In genomic region chr2:71719387-71720034, GRCm38 (mm10) we compare ENCODE assay signal across 11 mouse cellular contexts. TPM values are rescaled to one million over a fixed set of nuclear protein-coding genes. Genes with fewer than 3 reads are reported as not detected.
A peak's percentile ranks its signal among the peaks of the same experiment; 100 is the strongest.
DNase-seq lines count a peak whose midpoint lies in the region; ATAC-seq and TF ChIP-seq lines count a peak whose summit lies in the region.
"Had no signal": no experiment of that assay in that cellular context is flagged by ENCODE, and none has a peak within 500 bp of the region (broad histone marks: within the 10 kb centered on the region; RNA-seq: fewer than 3 reads in every experiment).

No protein-coding gene starts in this region.

- peak; percentile 18 for DNase-seq in gastrocnemius, adult 2 months
- no peak for DNase-seq in gastrocnemius, postnatal 36 days
- DNase-seq in liver, adult 2 months (ENCODE audit: extremely low read depth, low read depth, low spot score): peak; percentile 91
- no peak for DNase-seq in liver, postnatal 0 days
- peak; percentile 17 to 31 for DNase-seq in heart, postnatal 14 days
- DNase-seq in lung, postnatal 4 days: no peak
- DNase-seq in natural killer cell, adult 2 months (ENCODE audit: low spot score in 2 of 2): no peak
- DNase-seq: adrenal gland, postnatal 25 days had no signal

- TF ChIP-seq POLR2A in liver, adult 2 months (IDR thresholded peaks at IDR 0.05; ENCODE audit: extremely low read depth, insufficient read depth, low read length): no peak

- no peak for ATAC-seq in liver, postnatal 0 days
- ATAC-seq in stomach, embryonic 14.5 days (ENCODE audit: insufficient number of reproducible peaks, insufficient read depth, low FRiP score, low read depth): 0 out of 2 replicates have a peak, but pooled peaks have one; percentile 28

- no peaks in the 10 kb centered on the region for H3K27me3 ChIP-seq in liver, adult 2 months (ENCODE audit: control insufficient read depth, insufficient read depth, low read length)
- no peaks in the 10 kb centered on the region for H3K27me3 ChIP-seq in liver, postnatal 0 days (ENCODE audit: insufficient read depth, low read length)
- H3K27me3 ChIP-seq in stomach, embryonic 14.5 days (ENCODE audit: control insufficient read depth, insufficient read depth, low read length): no peaks in the 10 kb centered on the region
- H3K27me3 ChIP-seq: embryonic facial prominence, embryonic 12.5 days; neural tube, embryonic 12.5 days had no signal

- H3K9ac ChIP-seq in liver, adult 2 months (ENCODE audit: low read depth, low read length): no peak overlapping the region
- H3K9ac ChIP-seq in liver, postnatal 0 days (replicated peaks): no peak overlapping the region
- no peak overlapping the region for H3K9ac ChIP-seq in stomach, embryonic 14.5 days (replicated peaks; ENCODE audit: low read depth, low read length)
- H3K9ac ChIP-seq: embryonic facial prominence, embryonic 12.5 days; neural tube, embryonic 12.5 days had no signal

- no peak overlapping the region for H3K27ac ChIP-seq in gastrocnemius, adult 2 months
- H3K27ac ChIP-seq in liver, adult 2 months (replicated peaks; ENCODE audit: insufficient read depth, low read depth, low read length): no peak overlapping the region
- H3K27ac ChIP-seq in liver, postnatal 0 days (ENCODE audit: low read depth): no peak overlapping the region
- no peak overlapping the region; the same call in 1 of the 2 replicates for H3K27ac ChIP-seq in stomach, embryonic 14.5 days (ENCODE audit: low read length)
- H3K27ac ChIP-seq: embryonic facial prominence, embryonic 12.5 days; neural tube, embryonic 12.5 days had no signal

- 42% methylated on average over 5 of the region's 5 CpGs for WGBS in liver, adult 2 months
- 64% methylated on average over 5 of the region's 5 CpGs for WGBS in liver, postnatal 0 days (ENCODE audit: insufficient replicate concordance)
- WGBS in stomach, embryonic 14.5 days: 58% methylated on average over 5 of the region's 5 CpGs

- no peaks in the 10 kb centered on the region for H3K79me2 ChIP-seq in liver, adult 2 months (ENCODE audit: control insufficient read depth, insufficient read depth, low read length)

- H3K4me1 ChIP-seq in liver, adult 2 months (ENCODE audit: control insufficient read depth, insufficient read depth, low read length): 0 out of 2 replicates have a peak, but pooled peaks cover 3% of the 10 kb centered on the region
- H3K4me1 ChIP-seq in liver, postnatal 0 days (ENCODE audit: insufficient read depth): no peaks in the 10 kb centered on the region
- 0 out of 2 replicates have a peak, but pooled peaks cover 4% of the 10 kb centered on the region for H3K4me1 ChIP-seq in stomach, embryonic 14.5 days (ENCODE audit: control insufficient read depth, insufficient read depth, low read length)

- H3K9me3 ChIP-seq in liver, postnatal 0 days (ENCODE audit: low read length): no peaks in the 10 kb centered on the region
- no peaks in the 10 kb centered on the region for H3K9me3 ChIP-seq in stomach, embryonic 14.5 days (ENCODE audit: control insufficient read depth, low read depth, low read length)
- H3K9me3 ChIP-seq: embryonic facial prominence, embryonic 12.5 days; neural tube, embryonic 12.5 days had no signal

- no peaks in the 10 kb centered on the region for H3K36me3 ChIP-seq in liver, adult 2 months (ENCODE audit: control insufficient read depth, insufficient read depth, low read length)
- H3K36me3 ChIP-seq in liver, postnatal 0 days (replicated peaks; ENCODE audit: insufficient read depth, low read length): no peaks in the 10 kb centered on the region
- H3K36me3 ChIP-seq in stomach, embryonic 14.5 days (ENCODE audit: control insufficient read depth, insufficient read depth, low read length): no peaks in the 10 kb centered on the region
- H3K36me3 ChIP-seq: embryonic facial prominence, embryonic 12.5 days; neural tube, embryonic 12.5 days had no signal

- intact Hi-C loops in gastrocnemius, adult 2 months (cut with DNase I): no loop called here
- intact Hi-C loops in gastrocnemius, postnatal 36 days (cut with DNase I): no loop called here
- intact Hi-C loops in heart, postnatal 14 days (cut with DNase I): loop anchor here (5.0 kb wide), 1 partner anchor 122 kb away; no protein-coding TSS in a partner anchor

- no peak for TF ChIP-seq CTCF in gastrocnemius, adult 2 months (IDR thresholded peaks at IDR 0.05)
- no peak for TF ChIP-seq CTCF in liver, adult 2 months (IDR thresholded peaks at IDR 0.05; ENCODE audit: low read depth, low read length)
- no peak for TF ChIP-seq CTCF in liver, postnatal 0 days (IDR thresholded peaks at IDR 0.05; ENCODE audit: low read depth)

- no peak for TF ChIP-seq EP300 in liver, postnatal 0 days (IDR thresholded peaks at IDR 0.05; ENCODE audit: low read depth)

- no peak overlapping the region for H3K4me3 ChIP-seq in gastrocnemius, adult 2 months
- H3K4me3 ChIP-seq in liver, adult 2 months (ENCODE audit: insufficient read depth, low read depth, low read length): no peak overlapping the region
- no peak overlapping the region for H3K4me3 ChIP-seq in liver, postnatal 0 days (ENCODE audit: low read depth, low read length)
- no peak overlapping the region for H3K4me3 ChIP-seq in stomach, embryonic 14.5 days (ENCODE audit: low read depth, low read length)
- H3K4me3 ChIP-seq: embryonic facial prominence, embryonic 12.5 days; neural tube, embryonic 12.5 days had no signal

- no peak overlapping the region for H3K4me2 ChIP-seq in liver, postnatal 0 days (ENCODE audit: low read depth, low read length)
- no peak overlapping the region for H3K4me2 ChIP-seq in stomach, embryonic 14.5 days (replicated peaks; ENCODE audit: low read depth, low read length)
- H3K4me2 ChIP-seq: embryonic facial prominence, embryonic 12.5 days; neural tube, embryonic 12.5 days had no signal

RNA-seq across cellular contexts. Expression of gene Itga6, which starts 25.9 kb away (rescaled TPM):
- total RNA-seq in gastrocnemius, adult 2 months (2021): 10 to 100 TPM; 13.1 to 21.8 TPM
- 10 to 100 TPM; 14.6 to 17.8 TPM for total RNA-seq in gastrocnemius, postnatal 36 days (2021)
- total RNA-seq in liver, adult 2 months (2014; rRNA removed): 5.1 and 6.1 TPM in 2 replicates
- polyA plus RNA-seq in liver, adult 2 months (2012; rRNA removed): 2.2 and 2.4 TPM in 2 replicates
- 7.5 and 7.7 TPM in 2 replicates for polyA plus RNA-seq in liver, postnatal 0 days (2015; fragmentation: Nextera tagmentation; extraction: Ambion mirVana)
- 10 to 100 TPM; 79.2 to 80.7 TPM for total RNA-seq in heart, postnatal 14 days (2021)
- 65.5 and 77.0 TPM in 2 replicates for polyA plus RNA-seq in stomach, embryonic 14.5 days (2014; fragmentation: Nextera tagmentation; extraction: Ambion mirVana)

Comparison
In these comparisons a context has a peak if more than half of its experiments do, and no peak if none do; other contexts are left out.
1. DNase-seq: peak in gastrocnemius, adult 2 months (single experiment), liver, adult 2 months (single experiment) and heart, postnatal 14 days (2 of 2); none in gastrocnemius, postnatal 36 days (0 of 2), liver, postnatal 0 days (single experiment), lung, postnatal 4 days (0 of 2) and natural killer cell, adult 2 months (0 of 2).